Mouse (Mus musculus) gastrocnemius, postnatal 36 days (tissue): ENCODE measurements around the gene Ifngr2. TPM values are rescaled to one million over a fixed set of nuclear protein-coding genes. Genes with fewer than 3 reads are reported as not detected.
"Not testable (repeated sequence)": the region's sequence is repeated elsewhere in the genome, so short reads cannot be mapped to it uniquely, and the experiment has no call there.

ENCODE experiments used
- DNase-seq, 2 experiments: peaks; one replicate each; pipeline ENCODE4 v3.0.0; 2022
- intact Hi-C: fragments of 180-260 bp; cut with DNase I; formaldehyde crosslinking; loops from one replicate; pipeline ENCODE4 v1.15.1; 2025
- long read RNA-seq, 2 experiments: library from polyadenylated mRNA; stranded (forward); transcript quantifications; one replicate each; pipeline ENCODE4 v2.0.0; 2021
- total RNA-seq, 2 experiments: library from RNA; stranded (reverse); gene quantifications; 2 replicates each; pipeline ENCODE4 v1.2.3; 2021

The Ifngr2 gene
- total RNA-seq, result 10 to 100 TPM; 58.2 to 63.2 TPM
- long read RNA-seq, experiment 1, transcript Ifngr2-201 (7 exons, 3,708 nt), result major isoform, 119 of 138 reads
- long read RNA-seq, experiment 1, partial matches to known transcripts, result 12 of 138 reads
- long read RNA-seq, experiment 1, other reads (novel, unspliced or antisense), result 7 of 138 reads
- long read RNA-seq, experiment 2, transcript Ifngr2-201 (7 exons, 3,708 nt), result major isoform, 154 of 173 reads
- long read RNA-seq, experiment 2, partial matches to known transcripts, result 12 of 173 reads
- long read RNA-seq, experiment 2, other reads (novel, unspliced or antisense), result 7 of 173 reads

GRCm38 (mm10) chr16:91546836-91547741 lies at the start of gene Ifngr2:
TSS of gene Ifngr2 (plus strand) at chr16:91547072.
- DNase-seq, result peak; percentile 46 to 64
- intact Hi-C loops, result no loop called here

- no peak for DNase-seq
- intact Hi-C loops, result no loop called here
Observed at GRCm38 (mm10) chr16:91498041-91498440, 48.8 kb upstream of the Ifngr2 start.

GRCm38 (mm10) chr16:91504701-91505100 lies 42.2 kb upstream of the Ifngr2 start:
- intact Hi-C loops, result no loop called here

GRCm38 (mm10) chr16:91505116-91505601 lies 41.7 kb upstream of the Ifngr2 start:
- intact Hi-C loops, result no loop called here
- peak; percentile 57 to 65 for DNase-seq

More at GRCm38 (mm10) chr16:91504701-91505100, 42.2 kb upstream of the Ifngr2 start:
- DNase-seq, result no peak

GRCm38 (mm10) chr16:91506396-91506795 lies 40.5 kb upstream of the Ifngr2 start:
- no peak for DNase-seq
- intact Hi-C loops, result no loop called here

GRCm38 (mm10) chr16:91512161-91512787 lies 34.6 kb upstream of the Ifngr2 start:
- peak; percentile 69 to 70 for DNase-seq
- intact Hi-C loops, result loop anchor here (1.0 kb wide), 1 partner anchor 49 kb away; no protein-coding TSS in a partner anchor

GRCm38 (mm10) chr16:91513099-91513498 lies 33.8 kb upstream of the Ifngr2 start:
- intact Hi-C loops, result no loop called here
- DNase-seq, result no peak

DNA sequence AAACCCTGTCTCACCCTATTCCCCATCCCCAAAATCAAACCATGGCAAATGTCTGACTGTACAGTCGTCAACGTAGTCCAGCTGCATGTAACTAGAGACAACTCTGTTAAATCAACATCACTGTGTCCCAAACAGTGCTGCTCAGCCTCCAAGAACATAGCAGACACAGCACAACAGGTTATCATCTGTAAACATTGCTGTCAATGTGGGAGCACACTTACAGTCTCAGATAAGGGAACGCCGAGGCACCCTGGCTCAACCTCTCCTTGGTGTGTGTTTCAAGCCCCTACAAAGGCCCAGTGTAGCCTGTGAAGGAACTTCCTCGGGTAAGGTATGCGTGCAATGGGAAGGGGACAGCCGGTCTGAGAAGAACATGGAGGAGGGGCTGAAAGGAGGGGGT lies 29.9 kb upstream of the Ifngr2 start:
- DNase-seq, result no peak
- intact Hi-C loops, result no loop called here

GRCm38 (mm10) chr16:91522040-91522439 lies 24.8 kb upstream of the Ifngr2 start:
- no peak for DNase-seq
- intact Hi-C loops, result no loop called here

GRCm38 (mm10) chr16:91522479-91523309 lies 24.2 kb upstream of the Ifngr2 start:
- intact Hi-C loops, result no loop called here
- no peak for DNase-seq

DNA sequence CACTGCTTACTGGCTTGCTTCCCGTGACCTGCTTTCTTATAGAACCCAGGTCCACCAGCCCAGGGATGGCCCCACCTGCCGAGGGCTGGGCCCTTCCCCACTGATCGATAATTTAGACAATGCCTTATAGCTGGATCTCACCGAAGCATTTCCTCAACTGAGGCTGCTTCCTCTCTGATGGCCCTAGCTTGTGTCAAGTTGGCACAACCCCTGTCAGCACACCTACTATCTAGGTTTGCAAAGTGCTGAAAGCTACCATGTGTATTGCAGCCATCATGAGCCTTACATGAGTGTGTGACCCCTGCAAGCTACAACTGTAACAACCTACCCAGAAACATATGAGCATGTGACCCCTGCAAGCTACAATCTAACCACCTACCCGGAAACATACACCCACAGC lies 22.7 kb upstream of the Ifngr2 start:
- DNase-seq, result no peak
- intact Hi-C loops, result no loop called here

- DNase-seq, result no peak
- intact Hi-C loops, result no loop called here
Observed at GRCm38 (mm10) chr16:91526274-91526673, 20.6 kb upstream of the Ifngr2 start.

DNA sequence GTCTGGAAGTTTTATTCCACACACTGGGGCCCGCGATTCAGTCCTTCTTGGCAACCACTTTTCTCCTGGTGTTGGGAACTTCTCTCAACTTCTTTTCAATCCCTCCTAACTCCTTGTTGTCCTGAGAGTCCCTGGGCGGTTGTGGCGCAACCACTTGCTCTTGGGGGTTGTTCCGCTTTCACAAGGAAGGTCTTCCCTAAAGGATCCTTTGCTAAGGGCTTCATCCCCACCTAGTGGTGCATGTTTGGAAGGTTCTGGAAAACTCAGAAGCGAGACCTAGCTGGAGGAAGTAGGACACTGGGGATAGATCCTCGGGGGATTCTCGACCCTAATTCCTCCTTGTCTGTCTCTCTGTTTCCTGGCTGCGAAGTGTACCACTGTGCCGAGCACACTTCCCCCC lies 19.8 kb upstream of the Ifngr2 start:
- intact Hi-C loops, result no loop called here
- peak; percentile 26 to 31 for DNase-seq

- intact Hi-C loops, result no loop called here
- DNase-seq, result no peak
Observed at GRCm38 (mm10) chr16:91527500-91527899, 19.4 kb upstream of the Ifngr2 start.

GRCm38 (mm10) chr16:91528578-91528977 lies 18.3 kb upstream of the Ifngr2 start:
- intact Hi-C loops, result no loop called here
- no peak for DNase-seq

DNA sequence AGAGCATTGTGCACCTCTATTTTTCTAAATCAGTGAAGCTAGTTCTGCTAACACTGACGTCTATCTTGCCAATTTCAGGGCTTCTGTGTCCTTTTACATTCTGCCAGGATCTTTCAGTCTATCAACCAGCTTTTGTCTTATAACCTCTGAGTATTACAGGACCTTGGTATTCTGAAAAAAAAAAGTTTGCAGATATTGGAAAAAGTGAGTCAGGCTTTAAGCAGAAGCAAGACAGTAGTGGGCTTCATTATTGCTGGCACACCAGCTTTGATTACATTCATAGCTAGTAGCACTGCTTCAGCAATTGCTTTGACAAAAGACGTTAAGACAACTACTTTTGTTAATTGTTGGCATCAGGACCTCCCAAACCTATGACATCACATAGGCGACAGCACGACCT lies 16.0 kb upstream of the Ifngr2 start:
- intact Hi-C loops, DNase-seq: not testable (repeated sequence)

- DNase-seq, result no peak
- intact Hi-C loops, result no loop called here
Observed at GRCm38 (mm10) chr16:91531856-91532255, 15.0 kb upstream of the Ifngr2 start.

- DNase-seq, result no peak
- intact Hi-C loops, result no loop called here
Observed at GRCm38 (mm10) chr16:91532429-91532828, 14.4 kb upstream of the Ifngr2 start.

GRCm38 (mm10) chr16:91533097-91534001 lies 13.5 kb upstream of the Ifngr2 start:
- DNase-seq, result no peak
- intact Hi-C loops, result no loop called here
